In genomic region chr17:26380986-26381446, GRCm38 (mm10) we compare ENCODE assay signal across 8 mouse cellular contexts. TPM values are rescaled to one million over a fixed set of nuclear protein-coding genes. Genes with fewer than 3 reads are reported as not detected.
DNase-seq lines count a peak whose midpoint lies in the region; ATAC-seq and TF ChIP-seq lines count a peak whose summit lies in the region.

No protein-coding gene starts in this region.

- peak overlapping the region; percentile 43 for H3K4me2 ChIP-seq in midbrain, postnatal 0 days (ENCODE audit: low read depth, low read length, poor library complexity, severe bottlenecking)

- no peak overlapping the region for H3K4me3 ChIP-seq in thymus, adult 2 months (ENCODE audit: control insufficient read depth, insufficient read depth, low read length)
- H3K4me3 ChIP-seq in midbrain, postnatal 0 days (ENCODE audit: low read depth, low read length): no peak overlapping the region

- no peak overlapping the region for H3K9ac ChIP-seq in midbrain, postnatal 0 days (replicated peaks; ENCODE audit: low read length, poor library complexity, severe bottlenecking)

- H3K4me1 ChIP-seq in thymus, adult 2 months (replicated peaks; ENCODE audit: control insufficient read depth, insufficient read depth, low read length): peaks cover 36% of the 10 kb centered on the region
- peaks cover 19% of the 10 kb centered on the region; the same call in 1 of the 2 replicates for H3K4me1 ChIP-seq in midbrain, postnatal 0 days (ENCODE audit: insufficient read depth, low read length)

- H3K36me3 ChIP-seq in thymus, adult 2 months (ENCODE audit: control insufficient read depth, insufficient read depth, low read length): no peaks in the 10 kb centered on the region
- no peaks in the 10 kb centered on the region for H3K36me3 ChIP-seq in midbrain, postnatal 0 days (ENCODE audit: insufficient read depth, low read length)

- H3K9me3 ChIP-seq in midbrain, postnatal 0 days (ENCODE audit: low read length): no peaks in the 10 kb centered on the region

- TF ChIP-seq CTCF in thymus, adult 2 months (IDR thresholded peaks at IDR 0.05; ENCODE audit: borderline replicate concordance, control insufficient read depth, extremely low read depth, insufficient read depth, low read length, poor library complexity): no peak
- no peak for TF ChIP-seq CTCF in midbrain, postnatal 0 days (IDR thresholded peaks at IDR 0.05)

- intact Hi-C loops in gastrocnemius, postnatal 14 days (cut with DNase I; ENCODE audit: low total_unique reads): no loop called here

- DNase-seq in thymus, postnatal 4 days: peak; percentile 35
- DNase-seq in thymus, adult 2 months: no peak
- peak; percentile 51 for DNase-seq in layer of hippocampus, adult 9-10 months (ENCODE audit: low spot score)
- peak; percentile 85 for DNase-seq in midbrain, postnatal 0 days (ENCODE audit: low spot score)
- DNase-seq in thymus, postnatal 25 days: no peak
- DNase-seq in gastrocnemius, postnatal 10 days: no peak
- DNase-seq in gastrocnemius, postnatal 14 days: no peak

- WGBS in thymus, adult 2 months: 14% methylated on average over 4 of the region's 4 CpGs
- WGBS in midbrain, postnatal 0 days: 25% methylated on average over 4 of the region's 4 CpGs

- TF ChIP-seq POLR2A in thymus, adult 2 months (IDR thresholded peaks at IDR 0.05; ENCODE audit: control insufficient read depth, extremely low read depth, insufficient read depth, low read length, poor library complexity): no peak

- ATAC-seq in frontal cortex, adult (ENCODE audit: low TSS enrichment): peak; percentile 83
- peak; percentile 89 for ATAC-seq in midbrain, postnatal 0 days (ENCODE audit: low FRiP score)

- H3K27me3 ChIP-seq in thymus, adult 2 months (ENCODE audit: control insufficient read depth, insufficient read depth, low read length): no peaks in the 10 kb centered on the region
- H3K27me3 ChIP-seq in midbrain, postnatal 0 days (ENCODE audit: insufficient read depth, low read length): no peaks in the 10 kb centered on the region

- no peak overlapping the region for H3K27ac ChIP-seq in thymus, adult 2 months (ENCODE audit: control insufficient read depth, insufficient read depth, low read length)
- peak overlapping the region; percentile 86 for H3K27ac ChIP-seq in midbrain, postnatal 0 days (ENCODE audit: low read depth, low read length)

RNA-seq across cellular contexts. Expression of gene Neurl1b, which starts 33.6 kb away (rescaled TPM):
- polyA plus RNA-seq in thymus, adult 2 months (2012; rRNA removed): 26.2 and 69.9 TPM in 2 replicates
- 51.1 and 69.7 TPM in 2 replicates for total RNA-seq in midbrain, postnatal 0 days (2014; rRNA removed)
- polyA plus RNA-seq in midbrain, postnatal 0 days (2015; fragmentation: Nextera tagmentation; extraction: Ambion mirVana): 2.1 and 2.3 TPM in 2 replicates
- total RNA-seq in gastrocnemius, postnatal 10 days (2021): 10 to 100 TPM; 11.6 to 12.7 TPM
- total RNA-seq in gastrocnemius, postnatal 14 days (2021): 1 to 10 TPM; 8.4 TPM

Comparison
In these comparisons a context has a peak if more than half of its experiments do, and no peak if none do; other contexts are left out.
1. DNase-seq: peak in thymus, postnatal 4 days (single experiment), layer of hippocampus, adult 9-10 months (single experiment) and midbrain, postnatal 0 days (single experiment); none in thymus, adult 2 months (single experiment), thymus, postnatal 25 days (single experiment), gastrocnemius, postnatal 10 days (single experiment) and gastrocnemius, postnatal 14 days (single experiment).